Mouse (Mus musculus): ENCODE results near the gene Lpp. TPM values are rescaled to one million over a fixed set of nuclear protein-coding genes. Genes with fewer than 3 reads are reported as not detected.

Lpp gene
- polyA plus RNA-seq, 1 experiment from 2014 or later: 45.1 TPM

DNA sequence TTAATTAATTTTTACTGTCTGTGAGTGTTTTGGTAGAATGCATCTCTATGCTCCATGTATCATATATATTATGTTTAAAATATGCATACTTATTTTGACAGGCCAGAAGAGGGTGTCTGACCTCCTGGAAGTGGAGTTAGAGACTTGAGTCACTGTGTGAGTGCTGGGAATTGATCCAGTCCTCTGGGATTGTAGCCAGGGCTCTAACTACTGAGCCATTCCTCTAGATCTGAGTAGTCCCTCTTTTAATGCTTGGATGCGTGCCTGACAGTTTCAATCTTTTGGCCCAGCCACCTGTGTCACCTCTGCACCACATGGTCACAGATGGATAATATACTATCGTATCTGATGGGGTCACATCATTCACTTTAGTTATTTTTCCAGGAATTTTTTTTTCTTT, 138.4 kb downstream of the Lpp start:
- Histone ChIP-seq H3K27me3 (no peaks in the 10 kb centered on the region), H3K9me3 (no peaks in the 10 kb centered on the region), H3K4me3 (no peak overlapping the region), H3K36me3 (no peaks in the 10 kb centered on the region), H3K9ac (no peak overlapping the region), H3K4me1 (no peaks in the 10 kb centered on the region), H3K27ac (no peak overlapping the region), H3K4me2 (replicated peaks) (no peak overlapping the region)
- ATAC-seq (ENCODE audit: insufficient number of reproducible peaks, insufficient read depth, low FRiP score, low TSS enrichment): no peak
- WGBS: 85% methylated on average over 2 of the region's 2 CpGs

- Histone ChIP-seq H3K9ac (no peak overlapping the region), H3K4me2 (replicated peaks) (no peak overlapping the region), H3K36me3 (no peaks in the 10 kb centered on the region), H3K4me1 (no peaks in the 10 kb centered on the region), H3K27ac (no peak overlapping the region), H3K4me3 (no peak overlapping the region), H3K27me3 (no peaks in the 10 kb centered on the region), H3K9me3 (no peaks in the 10 kb centered on the region)
- 81% methylated on average over 6 of the region's 6 CpGs for WGBS
- ATAC-seq (ENCODE audit: insufficient number of reproducible peaks, insufficient read depth, low FRiP score, low TSS enrichment): no peak
Observed at GRCm38 (mm10) chr16:24535221-24535620, 141.9 kb downstream of the Lpp start.

DNA sequence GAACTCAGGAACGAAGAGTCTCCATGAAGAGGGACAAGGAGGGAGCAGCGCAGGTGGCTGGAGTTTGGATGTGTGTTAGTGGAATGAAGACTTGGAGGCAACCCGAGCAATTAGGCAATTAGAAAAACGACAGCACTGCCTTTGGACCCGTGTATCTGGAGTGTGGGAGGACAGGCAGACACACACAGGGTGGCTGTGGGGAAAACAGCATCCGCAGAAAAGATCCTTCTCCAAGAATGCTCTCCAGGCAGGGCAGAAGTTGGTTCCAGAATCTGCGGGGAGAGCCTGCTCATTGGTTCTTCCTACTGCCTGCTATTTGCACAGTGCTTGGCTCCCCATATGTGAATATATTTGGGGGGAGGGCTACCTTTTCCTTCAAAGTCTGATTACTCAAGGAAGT, 143.0 kb downstream of the Lpp start:
- H3K4me2 ChIP-seq (replicated peaks): no peak overlapping the region
- no peak for ATAC-seq (ENCODE audit: insufficient number of reproducible peaks, insufficient read depth, low FRiP score, low TSS enrichment)
- H3K4me3 ChIP-seq: no peak overlapping the region
- no peak overlapping the region for H3K9ac ChIP-seq
- 72% methylated on average over 7 of the region's 7 CpGs for WGBS
- no peaks in the 10 kb centered on the region for H3K9me3 ChIP-seq
- no peak overlapping the region for H3K27ac ChIP-seq
- no peaks in the 10 kb centered on the region for H3K4me1 ChIP-seq
- no peaks in the 10 kb centered on the region for H3K27me3 ChIP-seq
- no peaks in the 10 kb centered on the region for H3K36me3 ChIP-seq

DNA sequence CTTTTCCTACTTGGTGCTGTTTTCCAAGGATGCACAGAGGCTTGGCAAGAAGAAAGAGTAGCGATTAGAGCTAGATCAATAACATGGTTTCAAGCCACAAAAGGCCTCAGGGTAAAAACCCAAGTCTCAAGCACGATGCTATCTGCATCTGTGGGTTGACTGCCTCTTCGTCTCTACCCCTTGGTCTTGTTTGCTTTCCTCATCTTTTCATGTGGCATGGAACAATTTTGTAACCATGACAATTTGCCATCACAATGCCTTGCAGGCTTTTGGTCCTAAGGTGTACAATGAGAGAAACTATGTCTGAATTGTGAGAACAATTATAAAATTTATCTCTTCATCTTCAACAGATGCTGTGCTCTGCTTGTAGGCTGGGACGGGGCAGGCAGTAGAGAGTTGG, 145.7 kb downstream of the Lpp start:
- WGBS: 76% methylated on average over 4 of the region's 4 CpGs
- Histone ChIP-seq H3K9me3 (no peaks in the 10 kb centered on the region), H3K27me3 (no peaks in the 10 kb centered on the region), H3K9ac (no peak overlapping the region), H3K4me3 (no peak overlapping the region), H3K36me3 (no peaks in the 10 kb centered on the region), H3K4me1 (no peaks in the 10 kb centered on the region), H3K4me2 (replicated peaks) (no peak overlapping the region), H3K27ac (no peak overlapping the region)
- no peak for ATAC-seq (ENCODE audit: insufficient number of reproducible peaks, insufficient read depth, low FRiP score, low TSS enrichment)

GRCm38 (mm10) chr16:24542864-24543263, 149.6 kb downstream of the Lpp start:
- ATAC-seq (ENCODE audit: insufficient number of reproducible peaks, insufficient read depth, low FRiP score, low TSS enrichment): no peak
- Histone ChIP-seq H3K9ac (no peak overlapping the region), H3K27me3 (no peaks in the 10 kb centered on the region), H3K36me3 (no peaks in the 10 kb centered on the region), H3K4me2 (replicated peaks) (no peak overlapping the region), H3K27ac (no peak overlapping the region), H3K4me3 (no peak overlapping the region), H3K4me1 (no peaks in the 10 kb centered on the region), H3K9me3 (no peaks in the 10 kb centered on the region)
- WGBS: 85% methylated on average over 7 of the region's 7 CpGs

- Histone ChIP-seq H3K4me3 (no peak overlapping the region), H3K9me3 (no peaks in the 10 kb centered on the region), H3K9ac (no peak overlapping the region), H3K4me1 (no peaks in the 10 kb centered on the region), H3K36me3 (no peaks in the 10 kb centered on the region), H3K27me3 (no peaks in the 10 kb centered on the region), H3K4me2 (replicated peaks) (no peak overlapping the region), H3K27ac (no peak overlapping the region)
- WGBS: 91% methylated on average over 5 of the region's 5 CpGs
- no peak for ATAC-seq (ENCODE audit: insufficient number of reproducible peaks, insufficient read depth, low FRiP score, low TSS enrichment)
Observed at GRCm38 (mm10) chr16:24545366-24545765, 152.1 kb downstream of the Lpp start.

- H3K9me3 ChIP-seq: no peaks in the 10 kb centered on the region
- 84% methylated on average over 4 of the region's 4 CpGs for WGBS
- no peak overlapping the region for H3K27ac ChIP-seq
- H3K27me3 ChIP-seq: no peaks in the 10 kb centered on the region
- H3K4me1 ChIP-seq: no peaks in the 10 kb centered on the region
- no peak overlapping the region for H3K4me2 ChIP-seq (replicated peaks)
- no peak for ATAC-seq (ENCODE audit: insufficient number of reproducible peaks, insufficient read depth, low FRiP score, low TSS enrichment)
- no peak overlapping the region for H3K9ac ChIP-seq
- no peak overlapping the region for H3K4me3 ChIP-seq
- H3K36me3 ChIP-seq: no peaks in the 10 kb centered on the region
Observed at GRCm38 (mm10) chr16:24558458-24558857, 165.2 kb downstream of the Lpp start.

DNA sequence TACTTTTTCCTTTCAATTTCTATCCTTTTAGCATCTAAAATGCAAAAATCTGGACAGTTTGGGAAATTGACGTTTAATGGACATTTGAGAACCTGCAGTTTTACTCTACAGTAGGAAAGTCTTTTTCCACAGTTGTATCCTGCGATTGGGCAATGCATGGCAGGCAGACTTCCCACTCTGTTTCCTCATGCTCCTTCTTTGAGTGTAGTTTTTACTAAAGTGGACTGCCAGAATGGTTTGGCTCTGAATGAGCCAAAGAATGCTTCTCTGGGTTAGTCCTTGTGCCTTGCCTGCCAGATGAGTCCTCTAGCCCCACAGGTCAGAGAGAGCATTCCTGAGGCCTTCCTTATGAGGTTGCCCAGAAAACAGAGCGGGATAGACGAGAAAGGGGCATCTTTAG, 166.5 kb downstream of the Lpp start:
- Histone ChIP-seq H3K36me3 (no peaks in the 10 kb centered on the region), H3K4me1 (no peaks in the 10 kb centered on the region), H3K9me3 (no peaks in the 10 kb centered on the region), H3K27ac (no peak overlapping the region), H3K9ac (no peak overlapping the region), H3K27me3 (no peaks in the 10 kb centered on the region), H3K4me2 (replicated peaks) (no peak overlapping the region), H3K4me3 (no peak overlapping the region)
- ATAC-seq (ENCODE audit: insufficient number of reproducible peaks, insufficient read depth, low FRiP score, low TSS enrichment): no peak
- 85% methylated on average over 4 of the region's 4 CpGs for WGBS

DNA sequence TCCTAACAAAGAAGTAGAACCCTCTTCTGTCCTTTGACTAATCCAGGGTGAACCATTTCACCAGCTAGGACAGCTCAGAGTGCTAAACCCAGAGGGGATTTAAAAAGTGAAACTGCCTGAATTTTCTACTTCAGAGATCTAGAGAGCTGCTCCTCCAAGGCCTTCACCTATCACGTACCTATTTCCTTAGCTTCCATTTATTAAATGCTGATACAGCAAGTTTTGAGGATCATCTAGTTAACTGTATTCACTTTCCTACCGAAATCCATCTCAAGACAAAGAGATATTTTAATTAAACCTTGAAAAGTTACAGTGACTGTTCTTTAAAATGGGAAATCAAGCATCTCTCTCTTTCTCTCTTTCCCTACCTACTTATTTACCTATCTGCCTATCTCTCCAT, 167.7 kb downstream of the Lpp start:
- H3K9me3 ChIP-seq: no peaks in the 10 kb centered on the region
- ATAC-seq (ENCODE audit: insufficient number of reproducible peaks, insufficient read depth, low FRiP score, low TSS enrichment): no peak
- no peak overlapping the region for H3K4me3 ChIP-seq
- H3K36me3 ChIP-seq: no peaks in the 10 kb centered on the region
- H3K9ac ChIP-seq: no peak overlapping the region
- WGBS: 91% methylated on average over 2 of the region's 2 CpGs
- no peaks in the 10 kb centered on the region for H3K27me3 ChIP-seq
- peaks cover 8% of the 10 kb centered on the region for H3K4me1 ChIP-seq
- H3K27ac ChIP-seq: no peak overlapping the region
- no peak overlapping the region for H3K4me2 ChIP-seq (replicated peaks)

- Histone ChIP-seq H3K4me3 (no peak overlapping the region), H3K4me2 (replicated peaks) (no peak overlapping the region), H3K9me3 (no peaks in the 10 kb centered on the region), H3K9ac (no peak overlapping the region), H3K27ac (no peak overlapping the region), H3K4me1 (peaks cover 14% of the 10 kb centered on the region), H3K36me3 (no peaks in the 10 kb centered on the region), H3K27me3 (no peaks in the 10 kb centered on the region)
- no peak for ATAC-seq (ENCODE audit: insufficient number of reproducible peaks, insufficient read depth, low FRiP score, low TSS enrichment)
- WGBS: 72% methylated on average over 4 of the region's 4 CpGs
Observed at GRCm38 (mm10) chr16:24561602-24562001, 168.3 kb downstream of the Lpp start.

GRCm38 (mm10) chr16:24565311-24565710, 172.0 kb downstream of the Lpp start:
- no peak for ATAC-seq (ENCODE audit: insufficient number of reproducible peaks, insufficient read depth, low FRiP score, low TSS enrichment)
- Histone ChIP-seq H3K27me3 (no peaks in the 10 kb centered on the region), H3K9me3 (no peaks in the 10 kb centered on the region), H3K4me2 (replicated peaks) (no peak overlapping the region), H3K4me3 (no peak overlapping the region), H3K9ac (no peak overlapping the region), H3K27ac (peak overlapping the region; percentile 48; the same call in 1 of the 2 replicates), H3K4me1 (peaks cover 15% of the 10 kb centered on the region), H3K36me3 (no peaks in the 10 kb centered on the region)
- WGBS: 26% methylated on average over 7 of the region's 7 CpGs

- H3K9ac ChIP-seq: no peak overlapping the region
- WGBS: 50% methylated on average over 3 of the region's 3 CpGs
- peaks cover 15% of the 10 kb centered on the region for H3K4me1 ChIP-seq
- no peak overlapping the region for H3K4me2 ChIP-seq (replicated peaks)
- H3K4me3 ChIP-seq: no peak overlapping the region
- H3K9me3 ChIP-seq: no peaks in the 10 kb centered on the region
- H3K27ac ChIP-seq: no peak overlapping the region
- no peaks in the 10 kb centered on the region for H3K27me3 ChIP-seq
- ATAC-seq (ENCODE audit: insufficient number of reproducible peaks, insufficient read depth, low FRiP score, low TSS enrichment): peak; percentile 63; the same call in 1 of the 2 replicates
- H3K36me3 ChIP-seq: no peaks in the 10 kb centered on the region
Observed at GRCm38 (mm10) chr16:24566277-24566676, 173.0 kb downstream of the Lpp start.

DNA sequence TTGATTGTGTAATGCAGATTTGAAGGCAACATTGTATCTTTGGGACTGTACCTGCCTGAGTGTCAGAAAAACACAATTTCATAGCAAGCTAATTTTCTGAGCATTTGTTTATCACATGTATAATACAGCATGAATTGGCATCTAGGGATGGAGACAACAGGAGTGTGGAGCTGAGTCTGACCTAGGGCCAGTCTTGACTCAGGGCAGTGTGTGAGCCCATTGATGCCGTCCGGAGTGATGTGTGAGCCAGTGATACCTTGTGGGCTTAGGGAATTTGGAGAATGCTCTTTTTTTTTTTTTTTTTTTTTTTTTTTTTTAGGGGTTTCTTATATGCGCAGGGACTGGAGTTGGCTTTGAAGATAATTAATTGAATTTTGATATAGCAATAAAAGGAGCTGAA, 174.3 kb downstream of the Lpp start:
- Histone ChIP-seq H3K9me3 (no peaks in the 10 kb centered on the region), H3K4me2 (replicated peaks) (no peak overlapping the region), H3K27me3 (no peaks in the 10 kb centered on the region), H3K4me1 (peaks cover 15% of the 10 kb centered on the region), H3K36me3 (no peaks in the 10 kb centered on the region), H3K27ac (no peak overlapping the region), H3K9ac (no peak overlapping the region), H3K4me3 (no peak overlapping the region)
- no peak for ATAC-seq (ENCODE audit: insufficient number of reproducible peaks, insufficient read depth, low FRiP score, low TSS enrichment)
- 81% methylated on average over 3 of the region's 3 CpGs for WGBS
